Mouse (Mus musculus) thymus, adult 2 months (tissue): ENCODE results near the gene Uhmk1. TPM values are rescaled to one million over a fixed set of nuclear protein-coding genes. Genes with fewer than 3 reads are reported as not detected.

Source experiments
- DNase-seq: peaks from one replicate; pipeline ENCODE4 v3.0.0; 2021
- H3K27ac ChIP-seq: fragments of 200-500 bp; 2 replicates; pipeline ENCODE4 v1.5.1; 2012; ENCODE audit warnings: low read length, control low read depth; ENCODE audit not compliant: control insufficient read depth, insufficient read depth
- H3K27me3 ChIP-seq: fragments of 200-500 bp; 2 replicates; pipeline ENCODE4 v1.6.1; 2012; ENCODE audit warnings: mild to moderate bottlenecking, low read length, moderate library complexity, mixed read lengths; ENCODE audit not compliant: control insufficient read depth, insufficient read depth
- H3K36me3 ChIP-seq: fragments of 200-500 bp; 2 replicates; pipeline ENCODE4 v1.6.1; 2012; ENCODE audit warnings: mild to moderate bottlenecking, low read length, moderate library complexity; ENCODE audit not compliant: control insufficient read depth, insufficient read depth
- H3K4me1 ChIP-seq: fragments of 200-500 bp; replicated peaks from 2 replicates; pipeline ENCODE4 v1.6.1; 2012; ENCODE audit warnings: low read length; ENCODE audit not compliant: control insufficient read depth, insufficient read depth
- H3K4me3 ChIP-seq: fragments of 200-500 bp; 2 replicates; pipeline ENCODE4 v1.5.1; 2012; ENCODE audit warnings: mild to moderate bottlenecking, low read length, control low read depth, moderate library complexity; ENCODE audit not compliant: control insufficient read depth, insufficient read depth
- CTCF ChIP-seq: fragments of 200-500 bp; IDR thresholded peaks from 2 replicates; pipeline ENCODE4 v1.5.1; 2012; ENCODE audit warnings: mild to moderate bottlenecking, control low read depth, low read length, moderate library complexity, borderline replicate concordance; ENCODE audit not compliant: control insufficient read depth, poor library complexity, insufficient read depth; ENCODE audit errors: extremely low read depth
- POLR2A ChIP-seq: fragments of 200-500 bp; IDR thresholded peaks from 2 replicates; pipeline ENCODE4 v1.6.1; 2012; ENCODE audit warnings: mild to moderate bottlenecking, low read length, control low read depth, moderate library complexity; ENCODE audit not compliant: control insufficient read depth, poor library complexity, insufficient read depth; ENCODE audit errors: extremely low read depth
- WGBS: fragments of 180-500 bp; shearing (Covaris S2); methylation state at CpG from one replicate; pipeline ENCODE4 v1.1.7; 2018; 5-methylcytosine and 5-hydroxymethylcytosine counted together
- polyA plus RNA-seq: library from polyadenylated mRNA; depleted of rRNA; stranded (reverse); fragments of >200 nt; gene quantifications from 2 replicates; pipeline ENCODE4 v1.2.3, GENCODE M21; 2012

Uhmk1 gene
- polyA plus RNA-seq, 1 experiment = 16.3 TPM

GRCm38 (mm10) chr1:170155298-170155697, 59.9 kb downstream of the Uhmk1 start:
- Histone ChIP-seq H3K4me1 (no peaks in the 10 kb centered on the region), H3K27ac (no peak overlapping the region), H3K36me3 (peaks cover 6% of the 10 kb centered on the region; the same call in 1 of the 2 replicates), H3K4me3 (no peak overlapping the region), H3K27me3 (no peaks in the 10 kb centered on the region)
- TF ChIP-seq POLR2A (no peak), CTCF (no peak)
- DNase-seq = no peak
- WGBS = 92% methylated on average over 2 of the region's 2 CpGs

GRCm38 (mm10) chr1:170153986-170154385, 61.2 kb downstream of the Uhmk1 start:
- no peak for DNase-seq
- H3K36me3 ChIP-seq = peaks cover 6% of the 10 kb centered on the region; the same call in 1 of the 2 replicates
- WGBS = 97% methylated on average over 8 of the region's 8 CpGs

GRCm38 (mm10) chr1:170152552-170152951, 62.6 kb downstream of the Uhmk1 start:
- no peak overlapping the region for H3K27ac ChIP-seq
- no peaks in the 10 kb centered on the region for H3K27me3 ChIP-seq
- peaks cover 7% of the 10 kb centered on the region; the same call in 1 of the 2 replicates for H3K36me3 ChIP-seq
- no peak overlapping the region for H3K4me3 ChIP-seq
- no peak for TF ChIP-seq CTCF
- TF ChIP-seq POLR2A = no peak
- WGBS = 98% methylated on average over 2 of the region's 2 CpGs
- no peak for DNase-seq
- H3K4me1 ChIP-seq = no peaks in the 10 kb centered on the region

More at GRCm38 (mm10) chr1:170153986-170154385, 61.2 kb downstream of the Uhmk1 start:
- H3K4me1 ChIP-seq = no peaks in the 10 kb centered on the region
- TF ChIP-seq POLR2A (no peak), CTCF (no peak)
- no peak overlapping the region for H3K4me3 ChIP-seq
- no peaks in the 10 kb centered on the region for H3K27me3 ChIP-seq
- no peak overlapping the region for H3K27ac ChIP-seq

- WGBS = 95% methylated on average over 6 of the region's 6 CpGs
- H3K4me1 ChIP-seq = no peaks in the 10 kb centered on the region
- no peak overlapping the region for H3K27ac ChIP-seq
- no peaks in the 10 kb centered on the region for H3K27me3 ChIP-seq
- no peak overlapping the region for H3K4me3 ChIP-seq
- DNase-seq = no peak
- H3K36me3 ChIP-seq = peaks cover 4% of the 10 kb centered on the region; the same call in 1 of the 2 replicates
- TF ChIP-seq POLR2A (no peak), CTCF (no peak)
These were observed 64.3 kb downstream of the Uhmk1 start for GRCm38 (mm10) chr1:170150870-170151269.

GRCm38 (mm10) chr1:170149756-170150155, 65.4 kb downstream of the Uhmk1 start:
- no peaks in the 10 kb centered on the region for H3K27me3 ChIP-seq
- peaks cover 4% of the 10 kb centered on the region; the same call in 1 of the 2 replicates for H3K36me3 ChIP-seq
- no peak for TF ChIP-seq POLR2A
- TF ChIP-seq CTCF = no peak
- H3K4me1 ChIP-seq = no peaks in the 10 kb centered on the region
- 90% methylated on average over 4 of the region's 4 CpGs for WGBS
- no peak for DNase-seq
- H3K4me3 ChIP-seq = no peak overlapping the region
- no peak overlapping the region for H3K27ac ChIP-seq

GRCm38 (mm10) chr1:170148536-170148935, 66.7 kb downstream of the Uhmk1 start:
- Histone ChIP-seq H3K36me3 (peaks cover 4% of the 10 kb centered on the region; the same call in 1 of the 2 replicates), H3K4me1 (no peaks in the 10 kb centered on the region), H3K27ac (no peak overlapping the region), H3K27me3 (no peaks in the 10 kb centered on the region), H3K4me3 (no peak overlapping the region)
- 90% methylated on average over 6 of the region's 6 CpGs for WGBS
- TF ChIP-seq POLR2A (no peak), CTCF (no peak)
- no peak for DNase-seq
